10 mouse cellular contexts compared by ENCODE assay signal in genomic region chr11:107113881-107114557, GRCm38 (mm10). TPM values are rescaled to one million over a fixed set of nuclear protein-coding genes. Genes with fewer than 3 reads are reported as not detected.
DNase-seq lines count a peak whose midpoint lies in the region; ATAC-seq and TF ChIP-seq lines count a peak whose summit lies in the region.
"Had no signal": no experiment of that assay in that cellular context is flagged by ENCODE, and none has a peak within 500 bp of the region (broad histone marks: within the 10 kb centered on the region; RNA-seq: fewer than 3 reads in every experiment).

No protein-coding gene starts in this region.

- no peak for ATAC-seq in hindbrain, embryonic 16.5 days
- ATAC-seq in embryonic facial prominence, embryonic 11.5 days (replicated peaks; ENCODE audit: insufficient number of reproducible peaks, low FRiP score, low TSS enrichment, low read depth): no peak
- no peak for ATAC-seq in intestine, postnatal 0 days

- peak overlapping the region; percentile 77 for H3K27ac ChIP-seq in hindbrain, embryonic 10.5 days
- no peak overlapping the region for H3K27ac ChIP-seq in hindbrain, embryonic 16.5 days (ENCODE audit: low read depth, low read length)
- H3K27ac ChIP-seq in ES-Bruce4 (ENCODE audit: insufficient read depth, low read length): peak overlapping the region; percentile 97
- H3K27ac ChIP-seq in embryonic facial prominence, embryonic 11.5 days (replicated peaks; ENCODE audit: low read depth, low read length): no peak overlapping the region
- peak overlapping the region; percentile 54; the same call in 1 of the 2 replicates for H3K27ac ChIP-seq in intestine, postnatal 0 days (ENCODE audit: low read depth, low read length)

- H3K9ac ChIP-seq in hindbrain, embryonic 16.5 days (ENCODE audit: low read depth, low read length): no peak overlapping the region; the same call in 1 of the 2 replicates
- H3K9ac ChIP-seq in ES-Bruce4 (ENCODE audit: low read depth, poor library complexity, severe bottlenecking): peak overlapping the region; percentile 29
- no peak overlapping the region for H3K9ac ChIP-seq in embryonic facial prominence, embryonic 11.5 days (replicated peaks; ENCODE audit: low read length)
- no peak overlapping the region for H3K9ac ChIP-seq in intestine, postnatal 0 days (ENCODE audit: low read depth, low read length)

- DNase-seq in hindbrain, embryonic 10.5 days (ENCODE audit: low spot score): peak; percentile 11
- DNase-seq in embryonic facial prominence, embryonic 11.5 days (ENCODE audit: low spot score): peak; percentile 45
- DNase-seq in spleen, postnatal 4 days (ENCODE audit: low spot score in 2 of 2): no peak
- DNase-seq in MN1 (ENCODE audit: low spot score): no peak
- DNase-seq in urinary bladder, postnatal 25 days (ENCODE audit: low spot score): no peak
- DNase-seq: cerebellum, adult 8-10 months; right cerebral cortex, postnatal 4 days had no signal

- peaks cover 37% of the 10 kb centered on the region for H3K36me3 ChIP-seq in hindbrain, embryonic 10.5 days
- H3K36me3 ChIP-seq in hindbrain, embryonic 16.5 days (ENCODE audit: control insufficient read depth, insufficient read depth, low read length): peaks cover 4% of the 10 kb centered on the region
- H3K36me3 ChIP-seq in ES-Bruce4 (ENCODE audit: control insufficient read depth, insufficient read depth, low read length, poor library complexity, severe bottlenecking): peaks cover 7% of the 10 kb centered on the region; the same call in 1 of the 2 replicates
- H3K36me3 ChIP-seq in embryonic facial prominence, embryonic 11.5 days (replicated peaks; ENCODE audit: control insufficient read depth, insufficient read depth, low read depth, low read length): no peaks in the 10 kb centered on the region
- H3K36me3 ChIP-seq in intestine, postnatal 0 days (ENCODE audit: control insufficient read depth, insufficient read depth): peaks cover 18% of the 10 kb centered on the region; the same call in 1 of the 2 replicates

- no peak for TF ChIP-seq POLR2A in ES-Bruce4 (IDR thresholded peaks at IDR 0.05; ENCODE audit: insufficient read depth, low read length)

- H3K27me3 ChIP-seq in hindbrain, embryonic 10.5 days (ENCODE audit: insufficient read depth, poor library complexity, severe bottlenecking): no peaks in the 10 kb centered on the region
- no peaks in the 10 kb centered on the region for H3K27me3 ChIP-seq in hindbrain, embryonic 16.5 days (replicated peaks; ENCODE audit: control insufficient read depth, insufficient read depth, low read length)
- H3K27me3 ChIP-seq in ES-Bruce4 (ENCODE audit: control insufficient read depth, insufficient read depth, low read length, poor library complexity, severe bottlenecking): no peaks in the 10 kb centered on the region
- H3K27me3 ChIP-seq in embryonic facial prominence, embryonic 11.5 days (ENCODE audit: control insufficient read depth, insufficient read depth, low read length): no peaks in the 10 kb centered on the region
- no peaks in the 10 kb centered on the region for H3K27me3 ChIP-seq in intestine, postnatal 0 days (replicated peaks; ENCODE audit: control insufficient read depth, insufficient read depth, low read length)

- H3K4me3 ChIP-seq in hindbrain, embryonic 10.5 days: peak overlapping the region; percentile 24; the same call in 1 of the 2 replicates
- H3K4me3 ChIP-seq in hindbrain, embryonic 16.5 days (ENCODE audit: low read length): no peak overlapping the region
- H3K4me3 ChIP-seq in ES-Bruce4 (ENCODE audit: low read depth, low read length): peak overlapping the region; percentile 44
- H3K4me3 ChIP-seq in embryonic facial prominence, embryonic 11.5 days (ENCODE audit: low read depth, low read length): no peak overlapping the region
- H3K4me3 ChIP-seq in intestine, postnatal 0 days (ENCODE audit: low read depth, low read length): no peak overlapping the region

- no peaks in the 10 kb centered on the region for H3K9me3 ChIP-seq in hindbrain, embryonic 10.5 days
- H3K9me3 ChIP-seq in hindbrain, embryonic 16.5 days (ENCODE audit: control insufficient read depth, low read length): no peaks in the 10 kb centered on the region
- H3K9me3 ChIP-seq in ES-Bruce4 (replicated peaks; ENCODE audit: control insufficient read depth, insufficient read depth, low read length, poor library complexity, severe bottlenecking): no peaks in the 10 kb centered on the region
- no peaks in the 10 kb centered on the region for H3K9me3 ChIP-seq in embryonic facial prominence, embryonic 11.5 days (replicated peaks; ENCODE audit: control insufficient read depth, low read length)
- no peaks in the 10 kb centered on the region for H3K9me3 ChIP-seq in intestine, postnatal 0 days (ENCODE audit: control insufficient read depth)

- WGBS in hindbrain, embryonic 10.5 days: 19% methylated on average over 10 of the region's 10 CpGs
- 23% methylated on average over 10 of the region's 10 CpGs for WGBS in hindbrain, embryonic 16.5 days
- 28% methylated on average over 10 of the region's 10 CpGs for WGBS in embryonic facial prominence, embryonic 11.5 days
- WGBS in intestine, postnatal 0 days: 44% methylated on average over 10 of the region's 10 CpGs

- no peak for TF ChIP-seq CTCF in ES-Bruce4 (IDR thresholded peaks at IDR 0.05; ENCODE audit: low read depth, low read length)
- no peak for TF ChIP-seq CTCF in intestine, postnatal 0 days (IDR thresholded peaks at IDR 0.05; ENCODE audit: low read depth)

- TF ChIP-seq EP300 in ES-Bruce4 (IDR thresholded peaks at IDR 0.05; ENCODE audit: insufficient read depth, low read depth, low read length): no peak

- H3K4me1 ChIP-seq in hindbrain, embryonic 10.5 days (replicated peaks): peaks cover 28% of the 10 kb centered on the region
- peaks cover 5% of the 10 kb centered on the region for H3K4me1 ChIP-seq in hindbrain, embryonic 16.5 days (ENCODE audit: control insufficient read depth, insufficient read depth, low read depth, low read length)
- H3K4me1 ChIP-seq in ES-Bruce4 (ENCODE audit: control insufficient read depth, insufficient read depth, low read length): peaks cover 4% of the 10 kb centered on the region
- no peaks in the 10 kb centered on the region for H3K4me1 ChIP-seq in embryonic facial prominence, embryonic 11.5 days (ENCODE audit: control insufficient read depth, insufficient read depth, low read length)
- no peaks in the 10 kb centered on the region for H3K4me1 ChIP-seq in intestine, postnatal 0 days (replicated peaks; ENCODE audit: control insufficient read depth, insufficient read depth, low read length)

- no peak overlapping the region for H3K4me2 ChIP-seq in hindbrain, embryonic 16.5 days (ENCODE audit: low read length)
- H3K4me2 ChIP-seq in embryonic facial prominence, embryonic 11.5 days (ENCODE audit: low read depth, low read length): no peak overlapping the region
- 0 out of 2 replicates have a peak overlapping the region, but pooled peaks have one; percentile 9 for H3K4me2 ChIP-seq in intestine, postnatal 0 days (replicated peaks; ENCODE audit: low read depth)

RNA-seq across cellular contexts. Expression of gene Bptf, which starts 17.9 kb away (rescaled TPM):
- polyA plus RNA-seq in hindbrain, embryonic 10.5 days (2016; fragmentation: Nextera tagmentation; extraction: Ambion mirVana): 26.8 and 32.7 TPM in 2 replicates
- 23.9 and 26.1 TPM in 2 replicates for polyA plus RNA-seq in hindbrain, embryonic 16.5 days (2015; fragmentation: Nextera tagmentation; extraction: Ambion mirVana)
- polyA plus RNA-seq in ES-Bruce4 (2011; ENCODE audit: insufficient read depth, insufficient read length, low read depth, missing spikeins): 101 and 108 TPM in 2 replicates
- 32.1 and 33.4 TPM in 2 replicates for polyA plus RNA-seq in embryonic facial prominence, embryonic 11.5 days (2014; fragmentation: Nextera tagmentation; extraction: Ambion mirVana)
- 14.4 and 17.8 TPM in 2 replicates for polyA plus RNA-seq in intestine, postnatal 0 days (2015; fragmentation: Nextera tagmentation; extraction: Ambion mirVana)

Comparison
In these comparisons a context has a peak if more than half of its experiments do, and no peak if none do; other contexts are left out.
1. H3K27ac ChIP-seq: peak in hindbrain, embryonic 10.5 days (single experiment), ES-Bruce4 (single experiment) and intestine, postnatal 0 days (single experiment); none in hindbrain, embryonic 16.5 days (single experiment) and embryonic facial prominence, embryonic 11.5 days (single experiment).
2. H3K4me3 ChIP-seq: peak in hindbrain, embryonic 10.5 days (single experiment) and ES-Bruce4 (single experiment); none in hindbrain, embryonic 16.5 days (single experiment), embryonic facial prominence, embryonic 11.5 days (single experiment) and intestine, postnatal 0 days (single experiment).
3. DNase-seq: peak in hindbrain, embryonic 10.5 days (single experiment) and embryonic facial prominence, embryonic 11.5 days (single experiment); none in spleen, postnatal 4 days (0 of 2), MN1 (single experiment) and urinary bladder, postnatal 25 days (single experiment).